Mouse (Mus musculus): ENCODE results near the gene Arhgap9. TPM values are rescaled to one million over a fixed set of nuclear protein-coding genes. Genes with fewer than 3 reads are reported as not detected.

Gene Arhgap9
- 1 to 10 TPM; 1.1 to 1.2 TPM for total RNA-seq (2021)
- long read RNA-seq, partial matches to known transcripts, result 0 of 4 reads
- long read RNA-seq, other reads (novel, unspliced or antisense), result 1 of 4 reads

DNA sequence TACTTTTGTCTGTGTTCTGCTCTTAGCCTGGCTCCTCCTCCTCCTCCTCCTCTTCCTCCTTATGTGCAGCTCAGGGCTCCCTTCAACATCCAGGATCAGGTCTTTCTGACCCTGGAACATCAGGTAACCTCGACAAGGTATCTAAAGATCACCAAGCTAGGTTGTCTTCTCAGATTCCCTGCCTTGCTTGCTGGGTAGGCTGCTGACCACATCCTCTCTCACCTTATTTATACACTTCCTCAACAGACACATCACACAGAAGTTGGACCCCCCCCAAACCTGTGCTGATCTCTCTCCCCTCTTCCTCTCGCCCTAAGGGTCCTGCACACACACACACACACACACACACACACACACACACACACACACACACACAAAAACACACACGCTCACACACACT, at the start of gene Arhgap9:
TSS of gene Arhgap9 (plus strand) at position 344 of the 400 bp plus-strand sequence.
- no peak for DNase-seq (ENCODE audit: low spot score in 2 of 2)

GRCm38 (mm10) chr10:127272371-127272770, 49.4 kb upstream of the Arhgap9 start:
- DNase-seq (ENCODE audit: low spot score in 2 of 2), result no peak

- DNase-seq (ENCODE audit: low spot score in 2 of 2), result no peak
These were observed 47.3 kb upstream of the Arhgap9 start for GRCm38 (mm10) chr10:127274261-127275022.

DNA sequence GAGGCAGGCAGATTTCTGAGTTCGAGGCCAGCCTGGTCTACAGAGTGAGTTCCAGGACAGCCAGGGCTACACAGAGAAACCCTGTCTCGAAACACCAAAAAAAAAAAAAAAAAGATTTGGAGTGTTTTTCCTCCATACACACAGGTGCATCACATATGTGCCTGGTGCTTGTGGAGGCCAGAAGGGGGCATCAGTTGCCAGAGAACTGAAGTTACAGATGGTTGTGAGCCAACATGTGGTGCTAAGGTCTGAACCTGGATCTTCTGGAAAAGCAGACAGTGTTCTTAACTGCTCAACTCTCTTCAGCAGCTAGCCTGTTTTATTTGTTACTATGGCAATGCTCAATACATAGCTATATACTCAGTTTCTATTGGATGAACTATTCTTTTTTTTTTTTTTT, 42.0 kb upstream of the Arhgap9 start:
- no peak for DNase-seq (ENCODE audit: low spot score in 2 of 2)

- DNase-seq (ENCODE audit: low spot score in 2 of 2), result no peak
These were observed 40.4 kb upstream of the Arhgap9 start for GRCm38 (mm10) chr10:127281316-127281715.

DNA sequence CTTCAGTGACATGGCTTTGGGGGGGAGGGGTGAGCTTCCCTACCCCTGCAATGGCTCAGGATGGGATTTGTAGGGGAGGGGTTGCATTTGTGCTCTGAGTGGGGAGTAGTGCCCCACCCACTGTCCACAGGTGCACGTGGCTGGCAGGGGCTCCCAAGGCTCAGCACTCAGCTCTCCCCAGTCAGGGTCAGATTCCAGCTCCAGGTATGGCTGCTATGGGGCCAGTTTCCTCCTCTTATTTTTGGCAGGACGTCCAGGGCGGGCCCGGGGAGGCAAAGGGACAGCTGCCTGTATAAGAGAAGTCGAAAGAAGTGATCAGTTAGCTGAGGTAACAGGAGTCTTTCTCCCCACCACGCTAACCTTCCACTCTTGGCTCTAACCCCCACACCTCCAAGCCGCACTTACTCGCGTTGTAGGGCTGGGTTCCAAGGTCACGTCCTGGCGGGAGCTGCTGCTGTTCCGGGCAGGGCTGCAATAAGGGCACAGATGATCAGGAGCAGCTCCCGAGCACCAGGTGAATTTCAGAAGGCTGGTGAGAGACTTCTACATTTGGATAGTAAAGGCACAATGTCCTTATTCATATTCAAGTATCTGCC, 39.0 kb upstream of the Arhgap9 start:
- no peak for DNase-seq (ENCODE audit: low spot score in 2 of 2)

DNA sequence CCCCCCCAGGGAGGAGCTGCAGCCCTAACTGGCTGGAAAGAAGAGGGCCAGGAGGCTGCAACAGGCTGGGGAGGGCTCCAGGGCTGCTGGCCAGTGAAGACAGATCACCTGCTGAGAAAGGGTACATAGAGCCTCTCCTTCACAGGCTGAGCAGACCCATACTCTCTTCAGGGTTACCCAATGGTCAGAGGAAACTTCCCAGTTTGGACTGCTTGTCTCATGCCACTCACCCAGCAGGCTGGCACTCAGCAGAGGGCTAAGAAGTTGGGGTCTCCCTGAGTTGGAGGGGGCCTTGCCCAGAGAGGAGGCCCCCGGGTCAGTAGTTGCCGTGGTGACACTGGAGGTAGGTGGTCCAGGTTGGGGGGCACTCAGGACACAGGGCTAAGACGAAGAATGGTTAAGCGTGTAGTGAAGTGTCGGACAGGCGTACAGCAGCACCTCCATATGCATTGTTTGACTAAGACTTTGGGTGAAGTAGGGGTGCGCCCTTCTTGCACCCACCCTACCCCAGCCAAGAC, 37.6 kb upstream of the Arhgap9 start:
- no peak for DNase-seq (ENCODE audit: low spot score in 2 of 2)

GRCm38 (mm10) chr10:127284724-127285500, 36.9 kb upstream of the Arhgap9 start:
- DNase-seq (ENCODE audit: low spot score in 2 of 2), result no peak

DNA sequence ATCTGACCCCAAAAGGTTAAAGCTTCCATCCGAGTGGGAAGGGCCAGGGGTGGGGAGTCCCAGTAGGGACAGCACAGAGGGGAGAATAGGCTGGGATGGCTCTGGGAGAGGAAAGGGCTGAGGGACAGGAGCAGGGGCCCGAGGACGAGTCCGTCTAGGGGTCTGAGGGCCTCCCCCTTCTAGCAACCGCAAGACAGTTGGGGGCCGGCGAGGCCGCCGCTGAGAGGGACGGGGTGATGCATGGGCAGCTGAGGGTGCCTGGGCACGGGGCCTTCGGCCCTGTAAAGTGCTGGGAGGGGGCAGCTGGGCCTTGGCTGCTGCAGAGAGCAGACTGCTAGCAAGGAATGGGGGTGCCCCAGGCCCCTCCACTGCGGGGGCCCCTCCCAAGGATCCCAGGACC, 36.1 kb upstream of the Arhgap9 start:
- DNase-seq (ENCODE audit: low spot score in 2 of 2), result no peak

DNA sequence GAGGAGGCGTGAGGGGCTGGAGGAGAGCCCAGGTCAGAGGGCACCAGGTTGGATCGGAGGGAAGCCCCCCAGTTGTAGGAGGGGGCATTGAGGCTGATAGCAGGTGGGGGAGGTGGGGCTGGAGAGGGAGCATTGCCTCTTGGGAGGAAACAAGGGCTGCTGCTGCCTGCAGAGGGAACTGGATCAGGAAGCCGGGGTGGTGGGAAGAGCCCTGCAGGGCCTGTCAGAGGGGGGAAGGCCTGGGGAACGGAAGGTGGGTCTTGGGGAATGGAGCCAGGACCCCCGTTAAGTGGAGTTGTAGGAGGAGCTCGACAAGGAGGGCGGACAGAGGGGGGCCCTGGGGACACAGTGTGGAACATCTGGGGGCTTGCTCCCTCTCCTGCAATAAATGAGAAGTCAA, 35.6 kb upstream of the Arhgap9 start:
- DNase-seq (ENCODE audit: low spot score in 2 of 2), result no peak

GRCm38 (mm10) chr10:127286730-127287129, 35.0 kb upstream of the Arhgap9 start:
- DNase-seq (ENCODE audit: low spot score in 2 of 2), result no peak

GRCm38 (mm10) chr10:127287271-127287935, 34.4 kb upstream of the Arhgap9 start:
- DNase-seq (ENCODE audit: low spot score in 2 of 2), result no peak

- DNase-seq (ENCODE audit: low spot score in 2 of 2), result no peak
These were observed 33.8 kb upstream of the Arhgap9 start for GRCm38 (mm10) chr10:127287936-127288293.

- no peak for DNase-seq (ENCODE audit: low spot score in 2 of 2)
These were observed 33.4 kb upstream of the Arhgap9 start for GRCm38 (mm10) chr10:127288328-127288799.

DNA sequence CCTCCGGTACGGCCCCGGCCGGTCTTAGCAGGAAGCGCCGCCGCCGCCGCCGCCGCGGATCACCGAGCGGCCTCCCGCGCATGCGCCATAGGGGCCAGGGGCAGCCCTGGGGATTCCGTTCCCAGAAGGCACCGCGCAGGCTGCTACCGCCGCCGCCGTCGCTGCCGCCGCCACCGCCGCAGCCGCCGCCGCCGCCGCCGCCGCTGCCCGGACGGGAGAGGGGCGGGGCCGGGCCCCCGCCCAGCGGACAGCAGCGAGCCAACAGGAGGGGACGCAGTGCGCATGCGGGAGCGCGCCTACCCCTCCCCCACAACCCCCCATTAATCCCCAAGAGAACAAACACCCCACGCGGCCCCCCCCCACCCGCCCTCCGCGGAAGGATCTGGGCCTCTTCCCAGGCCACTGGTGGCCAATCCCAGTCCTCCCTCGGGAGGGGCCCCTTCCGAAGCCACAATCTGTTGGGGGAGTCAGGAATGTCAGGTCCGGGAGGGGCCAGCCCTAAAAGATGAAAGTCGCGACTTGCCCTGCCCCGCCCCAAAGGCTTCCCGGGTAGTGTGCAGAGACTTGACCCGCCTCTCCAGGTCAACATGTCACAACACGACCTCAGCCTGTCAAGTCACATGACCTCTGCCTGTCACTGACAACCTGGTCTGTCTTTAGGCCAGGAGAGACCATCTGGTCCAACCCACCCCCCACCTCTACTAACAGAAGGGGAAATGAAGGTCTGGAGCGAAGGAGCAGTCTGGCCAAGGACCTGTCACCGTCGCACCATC, 32.8 kb upstream of the Arhgap9 start, which contains the start of gene Mbd6:
TSS of gene Mbd6 (minus strand) at position 219 of the 773 bp plus-strand sequence.
- peak; percentile 85 to 89 for DNase-seq (ENCODE audit: low spot score in 2 of 2)

DNA sequence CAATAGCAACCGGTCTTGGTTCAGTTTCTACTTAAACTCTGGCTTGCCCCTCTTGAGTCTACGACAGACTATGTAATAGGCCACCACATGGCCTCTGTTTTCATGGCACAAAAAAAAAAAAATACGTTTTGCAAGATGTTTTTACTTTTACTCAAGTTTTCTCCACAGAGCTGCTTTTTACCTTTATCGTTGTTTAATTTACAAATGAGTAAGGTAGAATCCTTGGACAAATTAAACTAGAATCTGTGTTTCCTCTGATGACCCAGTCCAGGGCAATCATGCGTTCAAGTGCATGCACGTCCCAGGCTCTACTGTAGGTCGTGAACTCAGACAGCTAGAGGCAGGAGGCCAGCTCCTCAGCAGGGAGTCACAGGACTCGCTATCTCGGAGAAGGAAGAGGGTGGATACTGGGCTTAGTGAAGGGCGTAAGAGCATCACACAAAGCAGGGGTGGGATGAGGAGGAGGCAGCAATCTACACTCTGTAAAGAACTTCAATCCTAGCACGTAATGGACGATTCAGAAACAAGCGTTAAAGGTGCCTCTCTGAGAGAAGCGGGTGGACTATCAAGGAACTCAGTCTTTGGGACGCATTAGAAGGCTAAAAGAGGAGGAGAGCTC, 32.1 kb upstream of the Arhgap9 start:
- DNase-seq (ENCODE audit: low spot score in 2 of 2), result peak in 1 of 2 experiments; percentile 47

DNA sequence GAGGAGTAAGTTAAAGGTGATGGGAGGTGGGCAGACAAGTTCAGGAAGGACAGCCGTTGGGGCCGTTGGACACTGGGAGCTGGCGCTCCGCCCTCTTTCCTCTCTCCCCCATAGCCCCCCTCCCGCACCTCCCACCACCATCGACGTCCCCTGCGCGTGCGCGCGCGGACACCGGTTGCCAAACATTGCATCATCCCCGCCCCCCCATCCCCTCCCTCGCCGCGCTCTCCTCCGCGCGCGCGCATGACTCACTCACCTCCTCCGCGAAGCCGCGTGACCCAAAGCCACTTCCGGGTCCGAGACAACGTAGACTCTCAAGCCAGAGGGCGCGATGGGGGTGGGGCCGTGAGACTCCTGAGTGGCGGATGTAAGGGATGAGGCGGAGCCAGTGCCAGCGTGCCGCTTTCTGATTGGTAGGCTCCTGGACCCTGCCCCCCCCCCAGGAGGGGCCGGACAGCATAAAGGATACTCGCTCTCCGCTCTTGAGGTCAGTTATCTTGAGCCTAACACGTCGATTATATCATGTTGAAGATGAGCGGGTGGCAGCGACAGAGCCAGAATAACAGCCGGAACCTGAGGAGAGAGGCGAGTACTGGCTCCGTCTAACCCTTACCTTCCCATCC, 31.3 kb upstream of the Arhgap9 start:
- peak; percentile 99 to 100 for DNase-seq (ENCODE audit: low spot score in 2 of 2)

DNA sequence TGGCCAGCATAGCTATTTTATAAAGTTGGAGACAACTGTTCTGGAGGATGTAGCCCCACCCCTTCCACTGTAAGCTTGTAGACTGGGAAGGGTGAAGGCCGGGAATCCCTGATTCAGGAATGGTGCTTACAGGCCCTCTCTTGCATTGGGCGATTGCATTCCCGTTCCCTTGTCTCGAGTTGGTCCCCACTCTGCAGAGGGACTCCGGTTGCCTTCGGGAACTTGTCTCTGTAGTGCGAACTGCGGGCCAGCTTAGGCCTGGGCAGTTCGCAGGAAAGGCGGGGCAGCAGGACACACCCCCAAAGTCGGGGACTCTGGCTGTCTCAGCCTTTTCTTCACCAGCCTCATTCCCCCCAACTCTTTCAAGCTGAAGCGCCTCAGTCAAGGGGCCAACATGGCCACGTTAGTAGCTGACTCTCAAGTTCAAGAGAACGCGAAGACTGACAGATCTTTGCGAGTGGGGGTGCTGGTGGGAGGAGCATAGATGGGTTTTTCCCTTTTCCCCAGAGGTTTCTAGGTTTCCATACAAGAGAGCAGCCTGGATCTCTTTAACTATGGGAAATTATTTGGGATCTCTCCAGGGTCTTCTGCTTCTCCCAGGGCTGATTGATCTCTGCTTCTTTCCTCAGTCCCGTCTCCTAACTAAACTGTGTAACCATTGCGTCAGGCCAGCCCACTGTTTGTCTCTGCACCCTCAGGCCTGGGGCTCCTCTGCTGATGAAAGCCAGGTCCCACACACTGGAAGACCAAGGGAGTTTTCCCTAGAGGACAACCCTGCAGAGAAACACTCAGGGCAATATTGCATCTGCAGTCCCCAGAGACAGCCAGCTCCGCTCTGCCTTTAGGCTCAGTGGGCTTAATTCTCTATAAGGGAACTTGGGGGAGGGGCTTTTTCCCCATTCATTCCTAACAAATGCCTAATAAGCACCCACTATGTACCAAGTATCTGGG, 30.6 kb upstream of the Arhgap9 start:
- peak; percentile 53 to 62 for DNase-seq (ENCODE audit: low spot score in 2 of 2)

Data from layer of hippocampus, postnatal 10 days (tissue).